Mouse (Mus musculus): Measurements from ENCODE around the gene Setd1b. TPM values are rescaled to one million over a fixed set of nuclear protein-coding genes. Genes with fewer than 3 reads are reported as not detected.

Setd1b gene
- polyA plus RNA-seq (2014; fragmentation: Nextera tagmentation; extraction: Ambion mirVana), result 11.0 and 14.2 TPM in 2 replicates

DNA sequence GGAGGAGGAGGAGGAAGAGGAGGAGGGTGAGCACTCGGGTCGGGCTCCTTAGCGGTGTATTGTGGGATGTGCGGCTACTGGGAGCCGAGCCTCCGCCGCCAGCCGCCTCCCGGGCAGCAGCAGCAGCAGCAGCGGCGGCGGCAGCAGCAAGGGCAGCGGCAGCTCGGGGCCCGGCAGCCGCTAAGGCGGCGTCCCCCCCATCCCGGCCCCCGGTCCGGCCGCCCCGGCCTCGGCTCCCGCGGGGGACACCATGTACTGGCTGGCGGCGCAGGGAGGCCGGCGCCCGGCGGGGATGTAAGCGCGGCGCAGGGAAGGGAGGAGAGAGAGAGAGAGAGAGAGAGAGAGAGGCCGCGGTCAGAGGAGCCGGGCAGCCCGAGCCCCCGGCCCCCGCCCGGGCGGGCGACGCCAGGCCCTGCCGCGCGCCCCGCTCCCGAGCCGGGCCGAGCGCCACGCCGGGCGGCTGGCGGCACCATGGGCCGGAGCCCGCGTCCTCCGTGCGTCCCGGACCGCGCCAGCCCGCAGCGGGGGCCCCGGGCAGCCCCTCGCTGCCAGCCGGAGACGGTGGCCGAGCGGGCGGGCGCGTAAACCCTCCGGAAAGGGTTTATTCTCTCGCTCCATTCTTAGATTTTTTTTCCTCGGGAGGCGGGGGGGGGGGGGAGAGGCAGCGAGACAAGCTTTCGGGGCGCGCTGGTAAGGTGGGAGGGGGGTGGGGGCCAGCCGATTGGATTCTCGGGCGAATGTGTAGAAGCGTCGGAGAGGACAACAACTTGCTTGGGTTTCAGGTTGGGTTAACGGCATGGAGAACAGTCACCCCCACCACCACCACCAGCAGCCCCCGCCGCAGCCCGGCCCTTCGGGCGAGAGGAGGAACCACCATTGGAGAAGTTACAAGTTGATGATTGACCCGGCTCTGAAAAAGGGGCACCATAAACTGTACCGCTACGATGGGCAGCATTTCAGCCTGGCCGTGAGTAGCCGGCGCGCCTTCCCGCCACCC, at the start of gene Setd1b:
Gene Setd1b, plus strand, starts transcription at position 33 of the 997 bp plus-strand sequence.
- H3K4me1 ChIP-seq (replicated peaks; ENCODE audit: control insufficient read depth, insufficient read depth, low read length), result peaks cover 11% of the 10 kb centered on the region
- peak within 1 kb of the TSS; percentile 96 for H3K4me3 ChIP-seq (ENCODE audit: low read depth, low read length)
- H3K27ac ChIP-seq (ENCODE audit: low read depth, low read length), result peak within 1 kb of the TSS; percentile 100
- peak within 1 kb of the TSS; percentile 100 for H3K4me2 ChIP-seq (replicated peaks; ENCODE audit: low read depth, low read length)
- H3K36me3 ChIP-seq (ENCODE audit: control insufficient read depth, insufficient read depth, low read length), result peaks cover 8% of the 10 kb centered on the region; the same call in 1 of the 2 replicates
- ATAC-seq (ENCODE audit: low FRiP score), result 0 out of 2 replicates have a peak, but pooled peaks have one; percentile 10
- H3K27me3 ChIP-seq (ENCODE audit: control insufficient read depth, insufficient read depth, low read length), result no peaks in the 10 kb centered on the region
- peak within 1 kb of the TSS; percentile 99 for H3K9ac ChIP-seq (ENCODE audit: low read depth, low read length)
- under 1% methylated on average over 49 of the region's 103 CpGs for WGBS
- H3K9me3 ChIP-seq (ENCODE audit: control insufficient read depth, low read length), result no peaks in the 10 kb centered on the region
- DNase-seq (ENCODE audit: low spot score), result peak; percentile 78

DNA sequence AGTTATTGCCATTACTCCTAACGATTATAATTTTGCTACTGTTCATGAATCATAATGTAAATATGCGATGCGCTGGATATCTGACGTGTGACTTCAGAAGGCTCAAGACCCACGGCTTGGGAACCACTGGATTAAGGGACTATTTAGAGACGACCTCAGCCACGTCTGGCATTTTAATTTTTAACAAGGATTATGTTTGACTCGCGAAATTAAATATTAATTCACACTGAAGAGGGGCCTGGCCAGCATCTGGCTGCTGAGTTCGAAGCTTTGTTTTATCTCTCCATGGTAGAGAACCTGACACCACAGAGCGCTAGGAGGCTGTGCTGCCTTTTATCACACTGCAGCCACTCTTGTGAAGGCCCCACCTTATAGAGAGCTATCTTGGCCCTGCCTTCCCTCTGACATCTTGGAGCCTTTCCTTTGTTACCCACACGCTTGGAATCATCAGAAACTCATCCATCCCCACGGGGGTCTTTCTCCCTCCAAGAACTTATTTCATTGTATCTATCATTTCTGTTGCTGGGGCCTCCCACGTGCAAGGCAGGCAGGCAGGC, 48.8 kb upstream of the Setd1b start:
- Histone ChIP-seq H3K27me3 (ENCODE audit: control insufficient read depth, insufficient read depth, low read length) (no peaks in the 10 kb centered on the region), H3K36me3 (ENCODE audit: control insufficient read depth, insufficient read depth, low read length) (no peaks in the 10 kb centered on the region), H3K27ac (ENCODE audit: low read depth, low read length) (no peak overlapping the region), H3K9ac (ENCODE audit: low read depth, low read length) (no peak overlapping the region), H3K4me3 (ENCODE audit: low read depth, low read length) (no peak overlapping the region), H3K4me2 (replicated peaks; ENCODE audit: low read depth, low read length) (no peak overlapping the region), H3K9me3 (ENCODE audit: control insufficient read depth, low read length) (no peaks in the 10 kb centered on the region), H3K4me1 (replicated peaks; ENCODE audit: control insufficient read depth, insufficient read depth, low read length) (no peaks in the 10 kb centered on the region)
- ATAC-seq (ENCODE audit: low FRiP score), result no peak
- DNase-seq (ENCODE audit: low spot score), result no peak
- 80% methylated on average over 14 of the region's 14 CpGs for WGBS

GRCm38 (mm10) chr5:123094238-123094991, 47.6 kb upstream of the Setd1b start:
- ATAC-seq (ENCODE audit: low FRiP score) (no peak), DNase-seq (ENCODE audit: low spot score) (no peak)
- Histone ChIP-seq H3K27me3 (ENCODE audit: control insufficient read depth, insufficient read depth, low read length) (no peaks in the 10 kb centered on the region), H3K27ac (ENCODE audit: low read depth, low read length) (no peak overlapping the region), H3K4me3 (ENCODE audit: low read depth, low read length) (no peak overlapping the region), H3K4me1 (replicated peaks; ENCODE audit: control insufficient read depth, insufficient read depth, low read length) (no peaks in the 10 kb centered on the region), H3K9ac (ENCODE audit: low read depth, low read length) (no peak overlapping the region), H3K4me2 (replicated peaks; ENCODE audit: low read depth, low read length) (no peak overlapping the region), H3K36me3 (ENCODE audit: control insufficient read depth, insufficient read depth, low read length) (no peaks in the 10 kb centered on the region), H3K9me3 (ENCODE audit: control insufficient read depth, low read length) (no peaks in the 10 kb centered on the region)
- 90% methylated on average over 25 of the region's 25 CpGs for WGBS

GRCm38 (mm10) chr5:123096299-123096698, 45.7 kb upstream of the Setd1b start:
- H3K27me3 ChIP-seq (ENCODE audit: control insufficient read depth, insufficient read depth, low read length), result no peaks in the 10 kb centered on the region
- no peak overlapping the region for H3K4me2 ChIP-seq (replicated peaks; ENCODE audit: low read depth, low read length)
- DNase-seq (ENCODE audit: low spot score) (no peak), ATAC-seq (ENCODE audit: low FRiP score) (no peak)
- no peak overlapping the region for H3K9ac ChIP-seq (ENCODE audit: low read depth, low read length)
- no peaks in the 10 kb centered on the region for H3K36me3 ChIP-seq (ENCODE audit: control insufficient read depth, insufficient read depth, low read length)
- H3K4me1 ChIP-seq (replicated peaks; ENCODE audit: control insufficient read depth, insufficient read depth, low read length), result no peaks in the 10 kb centered on the region
- H3K9me3 ChIP-seq (ENCODE audit: control insufficient read depth, low read length), result no peaks in the 10 kb centered on the region
- no peak overlapping the region for H3K4me3 ChIP-seq (ENCODE audit: low read depth, low read length)
- 90% methylated on average over 8 of the region's 8 CpGs for WGBS
- no peak overlapping the region for H3K27ac ChIP-seq (ENCODE audit: low read depth, low read length)

GRCm38 (mm10) chr5:123098487-123098886, 43.5 kb upstream of the Setd1b start:
- ATAC-seq (ENCODE audit: low FRiP score) (no peak), DNase-seq (ENCODE audit: low spot score) (no peak)
- H3K27me3 ChIP-seq (ENCODE audit: control insufficient read depth, insufficient read depth, low read length), result no peaks in the 10 kb centered on the region
- no peak overlapping the region for H3K4me3 ChIP-seq (ENCODE audit: low read depth, low read length)
- no peaks in the 10 kb centered on the region for H3K4me1 ChIP-seq (replicated peaks; ENCODE audit: control insufficient read depth, insufficient read depth, low read length)
- H3K27ac ChIP-seq (ENCODE audit: low read depth, low read length), result no peak overlapping the region
- no peaks in the 10 kb centered on the region for H3K36me3 ChIP-seq (ENCODE audit: control insufficient read depth, insufficient read depth, low read length)
- no peak overlapping the region for H3K9ac ChIP-seq (ENCODE audit: low read depth, low read length)
- H3K9me3 ChIP-seq (ENCODE audit: control insufficient read depth, low read length), result no peaks in the 10 kb centered on the region
- 81% methylated on average over 2 of the region's 2 CpGs for WGBS
- no peak overlapping the region for H3K4me2 ChIP-seq (replicated peaks; ENCODE audit: low read depth, low read length)

DNA sequence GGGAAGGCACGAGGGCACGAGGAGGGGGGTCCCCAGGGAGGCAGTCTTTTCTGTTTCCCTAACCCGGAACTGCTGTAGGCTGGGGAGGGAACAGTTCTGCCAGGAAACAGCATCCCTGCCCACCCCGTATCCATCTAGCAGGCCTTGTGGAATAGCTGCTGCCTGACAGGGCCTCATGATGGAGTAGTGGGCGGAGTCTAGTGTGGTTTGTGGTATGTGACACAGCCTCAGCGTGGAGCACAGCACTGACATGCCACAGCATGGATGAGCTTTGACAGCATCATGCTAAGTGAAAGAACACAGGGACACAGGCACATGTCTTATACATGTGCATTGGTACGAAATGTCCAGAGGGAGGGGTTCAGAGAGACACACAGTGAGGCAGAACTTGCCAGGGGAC, 39.6 kb upstream of the Setd1b start:
- Histone ChIP-seq H3K4me3 (ENCODE audit: low read depth, low read length) (no peak overlapping the region), H3K4me1 (replicated peaks; ENCODE audit: control insufficient read depth, insufficient read depth, low read length) (no peaks in the 10 kb centered on the region), H3K9ac (ENCODE audit: low read depth, low read length) (no peak overlapping the region), H3K36me3 (ENCODE audit: control insufficient read depth, insufficient read depth, low read length) (no peaks in the 10 kb centered on the region), H3K9me3 (ENCODE audit: control insufficient read depth, low read length) (no peaks in the 10 kb centered on the region), H3K27me3 (ENCODE audit: control insufficient read depth, insufficient read depth, low read length) (no peaks in the 10 kb centered on the region), H3K4me2 (replicated peaks; ENCODE audit: low read depth, low read length) (no peak overlapping the region), H3K27ac (ENCODE audit: low read depth, low read length) (no peak overlapping the region)
- 60% methylated on average over 7 of the region's 7 CpGs for WGBS
- DNase-seq (ENCODE audit: low spot score) (no peak), ATAC-seq (ENCODE audit: low FRiP score) (no peak)

GRCm38 (mm10) chr5:123103556-123103955, 38.4 kb upstream of the Setd1b start:
- H3K27ac ChIP-seq (ENCODE audit: low read depth, low read length), result no peak overlapping the region
- no peaks in the 10 kb centered on the region for H3K4me1 ChIP-seq (replicated peaks; ENCODE audit: control insufficient read depth, insufficient read depth, low read length)
- ATAC-seq (ENCODE audit: low FRiP score), result no peak
- no peaks in the 10 kb centered on the region for H3K36me3 ChIP-seq (ENCODE audit: control insufficient read depth, insufficient read depth, low read length)
- H3K4me2 ChIP-seq (replicated peaks; ENCODE audit: low read depth, low read length), result no peak overlapping the region
- DNase-seq (ENCODE audit: low spot score), result no peak
- no peak overlapping the region for H3K9ac ChIP-seq (ENCODE audit: low read depth, low read length)
- no peak overlapping the region for H3K4me3 ChIP-seq (ENCODE audit: low read depth, low read length)
- 79% methylated on average over 8 of the region's 8 CpGs for WGBS
- no peaks in the 10 kb centered on the region for H3K9me3 ChIP-seq (ENCODE audit: control insufficient read depth, low read length)
- no peaks in the 10 kb centered on the region for H3K27me3 ChIP-seq (ENCODE audit: control insufficient read depth, insufficient read depth, low read length)

DNA sequence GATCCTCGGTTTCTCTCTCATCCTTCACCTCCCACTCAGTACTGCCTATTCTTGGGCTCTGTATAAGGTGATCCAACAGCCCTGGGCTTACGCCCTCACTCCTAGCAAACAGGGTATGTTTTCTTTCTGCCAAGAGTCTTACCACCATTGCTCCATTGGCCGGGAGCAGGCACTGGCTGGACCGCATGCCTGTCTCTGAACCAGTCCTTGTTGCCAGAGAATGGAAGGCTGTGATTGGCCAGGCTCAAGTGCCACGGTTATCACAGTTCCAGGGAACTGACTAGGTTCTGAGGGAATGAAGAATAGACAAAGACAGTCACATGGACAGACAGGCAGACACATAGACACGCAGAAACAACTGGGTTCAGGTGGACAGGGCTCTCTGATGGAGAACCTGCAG, 37.2 kb upstream of the Setd1b start:
- WGBS, result 86% methylated on average over 6 of the region's 6 CpGs
- Histone ChIP-seq H3K27ac (ENCODE audit: low read depth, low read length) (no peak overlapping the region), H3K27me3 (ENCODE audit: control insufficient read depth, insufficient read depth, low read length) (no peaks in the 10 kb centered on the region), H3K9ac (ENCODE audit: low read depth, low read length) (no peak overlapping the region), H3K4me1 (replicated peaks; ENCODE audit: control insufficient read depth, insufficient read depth, low read length) (no peaks in the 10 kb centered on the region; the same call in 1 of the 2 replicates), H3K4me2 (replicated peaks; ENCODE audit: low read depth, low read length) (no peak overlapping the region), H3K9me3 (ENCODE audit: control insufficient read depth, low read length) (no peaks in the 10 kb centered on the region), H3K4me3 (ENCODE audit: low read depth, low read length) (no peak overlapping the region), H3K36me3 (ENCODE audit: control insufficient read depth, insufficient read depth, low read length) (no peaks in the 10 kb centered on the region)
- DNase-seq (ENCODE audit: low spot score), result no peak
- no peak for ATAC-seq (ENCODE audit: low FRiP score)
